Mouse (Mus musculus): ENCODE data around the gene B230104I21Rik.

DNA sequence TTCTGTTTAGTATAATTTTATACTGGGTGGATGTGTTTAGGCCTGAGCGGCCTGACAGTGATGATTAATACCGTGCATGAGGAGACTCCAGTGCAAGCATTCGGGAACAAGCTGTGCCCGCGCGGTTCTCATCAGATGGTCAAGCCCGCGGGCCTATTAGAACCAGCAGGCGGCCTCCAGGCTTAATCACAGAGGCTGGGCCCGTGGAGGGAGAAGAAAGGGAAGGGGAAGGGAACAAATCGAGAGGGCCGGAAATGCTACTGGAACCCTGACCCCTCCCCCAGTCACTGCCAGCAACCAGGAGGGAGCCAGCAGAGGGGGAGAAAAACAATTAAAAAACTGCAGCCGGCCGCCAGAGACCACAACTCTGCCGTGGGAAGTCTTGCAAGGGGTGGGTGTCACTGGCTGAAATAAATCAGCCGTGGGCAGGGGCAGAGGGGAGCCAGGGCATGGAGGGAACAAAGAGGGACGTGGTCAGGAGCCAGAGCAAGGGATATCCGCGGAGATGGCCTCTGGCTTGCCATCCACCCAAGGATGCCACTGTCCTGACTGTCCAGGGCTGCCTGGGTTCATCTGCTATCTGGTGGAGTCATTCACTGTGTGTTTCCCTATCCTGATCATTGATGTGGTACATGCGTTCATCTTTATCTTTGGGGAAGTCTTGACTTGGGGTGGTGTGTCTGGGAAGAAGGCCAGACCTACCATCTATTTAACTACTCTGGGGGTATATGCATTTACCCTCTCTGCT, 54.6 kb downstream of the B230104I21Rik start:
- TF ChIP-seq CTCF (IDR thresholded peaks at IDR 0.05; ENCODE audit: extremely low read depth, insufficient read depth, low read length), result no peak
- TF ChIP-seq POLR2A (IDR thresholded peaks at IDR 0.05; ENCODE audit: extremely low read depth, insufficient read depth, low read length), result no peak

Data from cortical plate, adult 2 months (tissue).